Mouse (Mus musculus) forebrain, embryonic 15.5 days (tissue): ENCODE results near the gene Bckdha. TPM values are rescaled to one million over a fixed set of nuclear protein-coding genes. Genes with fewer than 3 reads are reported as not detected.

Experiments
- ATAC-seq: fragments of 200-750 bp; cut with Nextera tagmentation; replicated peaks from 2 replicates; pipeline ENCODE4 v1.8.0; 2017; ENCODE audit warnings: mild to moderate bottlenecking, moderate TSS enrichment, moderate library complexity
- H3K27ac ChIP-seq: fragments of 300-500 bp; sonication (generic); replicated peaks from 2 replicates; pipeline ENCODE4 v1.5.1; 2015; ENCODE audit warnings: mild to moderate bottlenecking, inconsistent platforms
- H3K27me3 ChIP-seq: fragments of 300-500 bp; sonication (generic); 2 replicates; pipeline ENCODE4 v1.6.1; 2015; ENCODE audit warnings: inconsistent platforms
- H3K36me3 ChIP-seq: fragments of 300-500 bp; sonication (generic); 2 replicates; pipeline ENCODE4 v1.6.1; 2015; ENCODE audit warnings: mild to moderate bottlenecking, inconsistent platforms
- H3K4me1 ChIP-seq: fragments of 300-500 bp; sonication (generic); 2 replicates; pipeline ENCODE4 v1.6.1; 2015; ENCODE audit warnings: inconsistent platforms
- H3K4me2 ChIP-seq: fragments of 300-500 bp; sonication (generic); replicated peaks from 2 replicates; pipeline ENCODE4 v1.6.1; 2015; ENCODE audit warnings: mild to moderate bottlenecking, inconsistent platforms
- H3K4me3 ChIP-seq: fragments of 300-500 bp; sonication (generic); 2 replicates; pipeline ENCODE4 v1.5.1; 2015; ENCODE audit warnings: mild to moderate bottlenecking, inconsistent platforms
- H3K9ac ChIP-seq: fragments of 300-500 bp; sonication (generic); replicated peaks from 2 replicates; pipeline ENCODE4 v1.6.1; 2015; ENCODE audit warnings: mild to moderate bottlenecking, inconsistent platforms
- H3K9me3 ChIP-seq: fragments of 300-500 bp; sonication (generic); 2 replicates; pipeline ENCODE4 v1.6.1; 2016; ENCODE audit warnings: inconsistent platforms
- WGBS: fragments of 180-500 bp; shearing (Covaris S2); methylation state at CpG from one replicate; pipeline ENCODE4 v1.1.7; 2015; ENCODE audit warnings: mixed read lengths; 5-methylcytosine and 5-hydroxymethylcytosine counted together
- polyA plus RNA-seq: library from polyadenylated mRNA; unstranded; fragments of >200 nt; fragmentation: Nextera tagmentation; extraction: Ambion mirVana; gene quantifications from 2 replicates; pipeline ENCODE4 v1.2.1, GENCODE M21; 2015

The Bckdha gene
- polyA plus RNA-seq, 1 experiment from 2014 or later = 57.8 TPM

DNA sequence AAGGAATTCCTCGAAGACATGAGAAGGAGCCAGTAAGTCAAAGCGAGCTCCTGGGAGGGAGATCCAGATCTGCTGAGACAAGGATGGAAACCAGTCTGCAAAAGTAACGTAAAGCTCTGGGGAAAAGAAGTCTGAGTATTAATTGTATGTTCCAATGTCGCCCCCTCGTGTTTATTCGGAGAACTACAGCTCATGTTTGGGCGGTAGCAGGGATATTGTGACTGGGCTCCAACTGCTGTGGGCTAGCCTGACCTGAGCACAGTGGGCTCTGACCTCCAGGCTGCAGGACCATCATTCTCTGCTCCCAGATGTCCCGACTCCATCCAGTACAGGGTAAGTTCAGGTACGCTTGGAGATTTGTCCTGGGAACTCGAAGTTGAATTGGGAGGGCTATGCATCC is 59.1 kb downstream of the Bckdha start:
- 14% methylated on average over 10 of the region's 10 CpGs for WGBS
- Histone ChIP-seq H3K9ac (no peak overlapping the region), H3K27ac (no peak overlapping the region), H3K9me3 (no peaks in the 10 kb centered on the region), H3K4me1 (no peaks in the 10 kb centered on the region), H3K4me3 (no peak overlapping the region), H3K36me3 (no peaks in the 10 kb centered on the region), H3K4me2 (no peak overlapping the region), H3K27me3 (no peaks in the 10 kb centered on the region)
- no peak; the same call in 1 of the 2 replicates for ATAC-seq

DNA sequence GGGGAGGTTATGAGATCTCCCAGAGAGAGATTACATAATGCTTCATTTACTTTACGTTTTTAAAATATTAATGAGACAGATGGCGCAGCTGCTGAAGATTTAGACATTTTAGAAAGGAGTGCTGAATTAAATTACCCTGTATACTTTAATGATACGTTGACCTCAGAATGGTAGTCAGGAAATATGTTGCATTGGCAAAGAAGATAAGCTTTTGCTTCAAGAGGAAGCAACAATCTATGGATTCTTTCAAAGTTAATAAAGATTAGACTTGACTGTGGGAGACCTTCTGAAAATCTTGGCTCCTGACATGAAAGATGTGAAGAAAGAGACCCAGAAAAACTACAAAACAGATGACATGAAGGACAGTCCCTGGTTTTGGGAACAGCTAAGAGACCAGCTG is 64.9 kb downstream of the Bckdha start:
- no peak overlapping the region for H3K27ac ChIP-seq
- WGBS = 81% methylated on average over 3 of the region's 3 CpGs

DNA sequence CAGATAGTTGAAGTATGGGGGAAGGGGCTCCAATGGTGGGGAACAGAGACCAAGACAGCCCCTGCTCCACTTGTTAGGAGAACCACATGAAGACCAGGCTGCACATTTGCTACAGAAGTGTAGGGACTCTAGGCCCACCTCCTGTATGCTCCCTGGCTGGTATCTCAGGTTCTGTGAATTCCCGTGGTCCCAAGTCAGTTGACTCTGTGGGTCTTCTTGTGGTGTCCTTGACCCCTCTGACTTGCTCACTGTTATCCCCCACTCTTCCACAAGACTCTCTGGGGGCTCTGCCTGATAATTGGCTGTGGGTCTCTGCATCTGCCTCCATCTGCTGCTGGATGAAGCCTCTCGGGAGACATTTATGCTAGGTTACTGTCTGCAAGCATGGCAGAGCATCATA is 67.6 kb downstream of the Bckdha start:
- H3K4me2 ChIP-seq = no peak overlapping the region
- no peaks in the 10 kb centered on the region for H3K36me3 ChIP-seq
- no peak for ATAC-seq
- no peaks in the 10 kb centered on the region for H3K9me3 ChIP-seq
- no peaks in the 10 kb centered on the region for H3K27me3 ChIP-seq
- H3K4me3 ChIP-seq = no peak overlapping the region
- no peak overlapping the region for H3K27ac ChIP-seq
- no peak overlapping the region for H3K9ac ChIP-seq
- no peaks in the 10 kb centered on the region for H3K4me1 ChIP-seq
- 97% methylated on average over 2 of the region's 2 CpGs for WGBS

More for the DNA sequence above, 64.9 kb downstream of the Bckdha start:
- no peak overlapping the region for H3K4me2 ChIP-seq
- H3K4me3 ChIP-seq = no peak overlapping the region
- no peaks in the 10 kb centered on the region for H3K9me3 ChIP-seq
- H3K9ac ChIP-seq = no peak overlapping the region
- no peak for ATAC-seq
- H3K36me3 ChIP-seq = no peaks in the 10 kb centered on the region
- no peaks in the 10 kb centered on the region for H3K4me1 ChIP-seq
- H3K27me3 ChIP-seq = no peaks in the 10 kb centered on the region

DNA sequence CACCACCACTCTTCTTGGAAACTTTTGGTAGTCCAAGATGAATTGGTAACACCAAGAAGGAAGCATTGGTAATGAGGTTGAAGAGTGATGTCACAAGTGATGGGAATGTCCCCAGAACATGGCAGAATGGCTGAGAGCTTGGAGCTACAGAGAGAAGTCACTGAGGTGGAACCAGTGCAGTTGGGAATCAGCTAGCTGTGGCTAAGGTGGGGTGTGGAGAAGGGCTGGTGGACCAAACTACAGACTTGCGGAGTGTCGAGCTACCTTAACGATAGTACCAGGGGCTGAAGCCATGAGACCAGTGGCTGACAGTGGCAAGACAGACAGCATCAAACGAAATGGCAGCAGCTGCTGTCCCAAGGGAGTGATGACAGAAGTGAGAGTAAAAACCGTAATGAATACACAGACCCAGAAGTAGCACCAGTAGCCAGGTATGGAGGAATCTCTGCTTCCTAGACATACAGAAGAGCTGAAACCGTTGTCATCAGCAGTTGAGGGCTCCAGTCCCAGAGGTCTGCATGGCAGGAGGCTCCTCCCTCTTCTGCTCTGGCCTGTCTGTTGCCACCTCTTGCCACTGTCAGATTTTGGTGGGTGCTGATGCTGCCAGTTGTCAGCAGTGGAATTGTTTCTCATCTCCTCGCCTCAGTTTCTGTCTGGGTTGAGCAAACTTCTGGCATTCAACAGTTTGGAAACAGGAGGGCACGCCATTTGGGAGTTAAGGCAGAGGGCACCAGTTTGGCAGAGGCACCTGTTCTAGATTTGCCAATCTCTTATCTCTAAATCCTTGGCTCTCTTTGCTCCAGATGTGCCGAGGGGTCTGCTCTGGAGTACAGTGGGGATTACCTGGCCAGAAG is 73.2 kb downstream of the Bckdha start:
- no peak overlapping the region for H3K4me3 ChIP-seq
- no peaks in the 10 kb centered on the region for H3K4me1 ChIP-seq
- no peaks in the 10 kb centered on the region for H3K36me3 ChIP-seq
- H3K9ac ChIP-seq = no peak overlapping the region
- 82% methylated on average over 9 of the region's 9 CpGs for WGBS
- H3K27ac ChIP-seq = no peak overlapping the region
- no peaks in the 10 kb centered on the region for H3K27me3 ChIP-seq
- ATAC-seq = no peak
- no peak overlapping the region for H3K4me2 ChIP-seq
- no peaks in the 10 kb centered on the region for H3K9me3 ChIP-seq

DNA sequence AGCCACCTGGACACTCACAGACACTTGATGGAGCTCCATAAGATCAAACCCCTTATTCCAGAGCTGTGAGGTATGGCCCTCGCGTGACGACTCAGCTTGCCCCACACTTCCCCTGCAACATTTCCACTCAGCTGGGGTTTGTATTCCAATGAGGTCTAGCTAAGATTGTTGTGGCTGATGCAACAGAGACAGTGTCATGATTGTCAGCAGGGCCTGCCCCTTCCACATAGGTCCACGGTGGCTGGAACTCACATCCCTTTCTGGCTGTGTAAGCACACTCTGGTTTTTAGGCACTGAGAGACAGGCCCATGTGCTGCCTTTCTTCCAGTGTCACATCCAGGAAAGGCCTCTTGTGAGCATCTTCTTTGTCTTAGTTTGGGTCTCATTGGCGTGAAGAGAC is 74.1 kb downstream of the Bckdha start:
- Histone ChIP-seq H3K27me3 (no peaks in the 10 kb centered on the region), H3K27ac (no peak overlapping the region), H3K36me3 (no peaks in the 10 kb centered on the region), H3K9ac (no peak overlapping the region), H3K4me3 (no peak overlapping the region), H3K4me1 (no peaks in the 10 kb centered on the region), H3K9me3 (no peaks in the 10 kb centered on the region), H3K4me2 (no peak overlapping the region)
- 90% methylated on average over 5 of the region's 5 CpGs for WGBS
- no peak for ATAC-seq

DNA sequence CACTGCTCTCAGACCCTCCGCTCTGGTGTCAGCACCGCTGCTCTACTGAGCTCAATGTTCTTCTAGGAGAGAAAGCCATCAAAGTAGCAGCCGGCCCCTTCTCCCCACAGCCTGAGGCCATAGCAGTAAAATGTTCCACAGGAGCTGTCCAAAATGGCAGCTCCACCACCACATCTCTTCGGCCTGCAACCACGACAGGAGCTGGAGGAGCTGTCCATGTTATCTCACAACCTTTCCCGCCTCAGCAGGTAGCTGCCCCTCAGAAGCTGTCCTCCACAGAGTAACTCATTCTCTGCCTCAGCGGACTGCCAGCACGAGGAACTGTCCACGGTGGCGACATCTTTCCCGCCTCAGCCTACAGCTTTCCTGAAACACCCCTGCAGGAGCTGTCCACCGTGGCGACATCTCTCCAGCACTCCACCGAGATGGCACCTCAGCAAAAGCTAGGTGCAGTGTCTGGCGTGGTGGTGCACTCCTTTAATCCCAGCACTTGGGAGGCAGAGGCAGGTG is 76.4 kb downstream of the Bckdha start:
- H3K4me1 ChIP-seq = no peaks in the 10 kb centered on the region
- H3K36me3 ChIP-seq = no peaks in the 10 kb centered on the region
- no peaks in the 10 kb centered on the region for H3K9me3 ChIP-seq
- no peak overlapping the region for H3K9ac ChIP-seq
- no peak for ATAC-seq
- 90% methylated on average over 15 of the region's 15 CpGs for WGBS
- H3K4me2 ChIP-seq = no peak overlapping the region
- H3K27ac ChIP-seq = no peak overlapping the region
- H3K4me3 ChIP-seq = no peak overlapping the region
- H3K27me3 ChIP-seq = no peaks in the 10 kb centered on the region

Other genes with a start within 250 kb of the Bckdha start
- 0.39 and 0.60 TPM in 2 replicates for gene Cxcl17, start 246.1 kb downstream of the Bckdha start, polyA plus RNA-seq
- gene Ceacam1, start 181.4 kb downstream of the Bckdha start, polyA plus RNA-seq = 0.55 and 0.92 TPM in 2 replicates
- gene Ceacam2, start 119.1 kb downstream of the Bckdha start, polyA plus RNA-seq = 0.10 and 0.23 TPM in 2 replicates
- not detected in 2 replicates for gene Erich4, start 43.1 kb downstream of the Bckdha start, polyA plus RNA-seq
- gene Dmac2, start 39.6 kb downstream of the Bckdha start, polyA plus RNA-seq = 32.1 and 36.3 TPM in 2 replicates
- gene B3gnt8, start 32.3 kb downstream of the Bckdha start, polyA plus RNA-seq = 0.38 and 0.50 TPM in 2 replicates
- 50.5 and 51.8 TPM in 2 replicates for gene Exosc5, start 183 bp upstream of the Bckdha start, polyA plus RNA-seq
- 14.4 and 17.0 TPM in 2 replicates for gene Tmem91, start 16.2 kb upstream of the Bckdha start, polyA plus RNA-seq
- gene B9d2, start 21.8 kb upstream of the Bckdha start, polyA plus RNA-seq = 39.2 and 39.4 TPM in 2 replicates
- gene Tgfb1, start 28.0 kb upstream of the Bckdha start, polyA plus RNA-seq = 0.62 and 0.74 TPM in 2 replicates
- gene Ccdc97, start 60.1 kb upstream of the Bckdha start, polyA plus RNA-seq = 29.3 and 32.4 TPM in 2 replicates
- gene Hnrnpul1, start 95.8 kb upstream of the Bckdha start, polyA plus RNA-seq = 51.8 and 53.5 TPM in 2 replicates
- 16.5 and 17.7 TPM in 2 replicates for gene Axl, start 129.7 kb upstream of the Bckdha start, polyA plus RNA-seq
- 0.61 and 1.1 TPM in 2 replicates for gene Cyp2s1, start 157.9 kb upstream of the Bckdha start, polyA plus RNA-seq
- not detected in 2 replicates for gene Cyp2b10, start 238.6 kb upstream of the Bckdha start, polyA plus RNA-seq